Comparison of ENCODE assay signal across 13 mouse cellular contexts in genomic region chr7:16057136-16057534, GRCm38 (mm10). TPM values are rescaled to one million over a fixed set of nuclear protein-coding genes. Genes with fewer than 3 reads are reported as not detected.
A peak's percentile ranks its signal among the peaks of the same experiment; 100 is the strongest.
DNase-seq lines count a peak whose midpoint lies in the region; ATAC-seq lines count a peak whose summit lies in the region.
"Had no signal": no experiment of that assay in that cellular context is flagged by ENCODE, and none has a peak within 500 bp of the region (broad histone marks: within the 10 kb centered on the region; RNA-seq: fewer than 3 reads in every experiment).

No protein-coding gene starts in this region.

- intact Hi-C loops in left cerebral cortex, postnatal 14 days (cut with DNase I) = loop anchor here (5.0 kb wide), 2 partner anchors 35 to 95 kb away; no protein-coding TSS in a partner anchor

- H3K9ac ChIP-seq in intestine, embryonic 16.5 days (ENCODE audit: low read depth, low read length) = no peak overlapping the region
- no peak overlapping the region for H3K9ac ChIP-seq in stomach, embryonic 16.5 days (ENCODE audit: low read length)
- H3K9ac ChIP-seq: heart, embryonic 12.5 days; neural tube, embryonic 13.5 days had no signal

- no peaks in the 10 kb centered on the region for H3K36me3 ChIP-seq in intestine, embryonic 16.5 days (ENCODE audit: control insufficient read depth, insufficient read depth, low read length)
- H3K36me3 ChIP-seq in stomach, embryonic 16.5 days (ENCODE audit: control insufficient read depth, insufficient read depth, low read length) = no peaks in the 10 kb centered on the region
- H3K36me3 ChIP-seq: G1E; heart, embryonic 12.5 days; neural tube, embryonic 13.5 days had no signal

- 32% methylated on average over 2 of the region's 2 CpGs for WGBS in intestine, embryonic 16.5 days
- 53% methylated on average over 2 of the region's 2 CpGs for WGBS in stomach, embryonic 16.5 days

- ATAC-seq in intestine, embryonic 16.5 days = peak; percentile 24; the same call in 1 of the 2 replicates
- 0 out of 2 replicates have a peak, but pooled peaks have one; percentile 12 for ATAC-seq in stomach, embryonic 16.5 days (ENCODE audit: insufficient read depth, low FRiP score)

- no peaks in the 10 kb centered on the region; the same call in 1 of the 2 replicates for H3K4me1 ChIP-seq in intestine, embryonic 16.5 days (ENCODE audit: control insufficient read depth, insufficient read depth, low read length)
- H3K4me1 ChIP-seq in stomach, embryonic 16.5 days (ENCODE audit: control insufficient read depth, insufficient read depth, low read length) = no peaks in the 10 kb centered on the region

- no peak overlapping the region for H3K4me3 ChIP-seq in intestine, embryonic 16.5 days (ENCODE audit: low read length)
- no peak overlapping the region for H3K4me3 ChIP-seq in stomach, embryonic 16.5 days (replicated peaks; ENCODE audit: low read length)
- H3K4me3 ChIP-seq: heart, embryonic 12.5 days; left cerebral cortex, adult 2 months; neural tube, embryonic 13.5 days had no signal

- peak; percentile 62 to 74 for DNase-seq in lung, adult 18-20 months
- DNase-seq in lung, postnatal 10 days = no peak
- peak; percentile 48 to 62 for DNase-seq in CD8-positive naive resting alpha-beta T cell, adult 2 months (ENCODE audit: low read depth in 2 of 2, low spot score in 2 of 2)
- DNase-seq in retina, embryonic 14.5 days (ENCODE audit: low spot score) = no peak
- DNase-seq in left cerebral cortex, postnatal 14 days (ENCODE audit: low spot score in 2 of 2) = no peak
- no peak for DNase-seq in left cerebral cortex, adult 11 months (ENCODE audit: low spot score)

- peaks cover 10% of the 10 kb centered on the region for H3K9me3 ChIP-seq in intestine, embryonic 16.5 days (ENCODE audit: control insufficient read depth, low read length)
- peaks cover 6% of the 10 kb centered on the region; the same call in 1 of the 2 replicates for H3K9me3 ChIP-seq in stomach, embryonic 16.5 days (replicated peaks; ENCODE audit: control insufficient read depth, low read length)

- H3K27ac ChIP-seq in intestine, embryonic 16.5 days (ENCODE audit: low read length) = no peak overlapping the region
- peak overlapping the region; percentile 76 for H3K27ac ChIP-seq in stomach, embryonic 16.5 days (ENCODE audit: low read length)
- H3K27ac ChIP-seq: left cerebral cortex, adult 2 months; neural tube, embryonic 13.5 days had no signal

- peaks cover 10% of the 10 kb centered on the region for H3K27me3 ChIP-seq in intestine, embryonic 16.5 days (replicated peaks; ENCODE audit: control insufficient read depth, insufficient read depth, low read length)
- H3K27me3 ChIP-seq in stomach, embryonic 16.5 days (ENCODE audit: control insufficient read depth, insufficient read depth, low read length) = peaks cover 11% of the 10 kb centered on the region; the same call in 1 of the 2 replicates

- no peak overlapping the region for H3K4me2 ChIP-seq in intestine, embryonic 16.5 days (ENCODE audit: low read depth, low read length)
- no peak overlapping the region for H3K4me2 ChIP-seq in stomach, embryonic 16.5 days (ENCODE audit: low read depth, low read length)
- H3K4me2 ChIP-seq: heart, embryonic 12.5 days; neural tube, embryonic 13.5 days had no signal

RNA-seq across cellular contexts. Expression of gene Zfp541, which starts 4.5 kb away (rescaled TPM):
- 0.07 and 0.21 TPM in 2 replicates for polyA plus RNA-seq in intestine, embryonic 16.5 days (2015; fragmentation: Nextera tagmentation; extraction: Ambion mirVana)
- 0.05 and 0.10 TPM in 2 replicates for polyA plus RNA-seq in stomach, embryonic 16.5 days (2015; fragmentation: Nextera tagmentation; extraction: Ambion mirVana)
- under 1 TPM; 0.40 to 0.59 TPM for total RNA-seq in left cerebral cortex, postnatal 14 days (2021)
- total RNA-seq: G1E had no signal
- polyA plus RNA-seq: G1E; liver, embryonic 16.5 days had no signal

RNA-seq across cellular contexts. Expression of gene Bicra, which starts 9.4 kb away (rescaled TPM):
- 3.7 and 4.0 TPM in 2 replicates for polyA plus RNA-seq in intestine, embryonic 16.5 days (2015; fragmentation: Nextera tagmentation; extraction: Ambion mirVana)
- 3.9 and 4.5 TPM in 2 replicates for polyA plus RNA-seq in stomach, embryonic 16.5 days (2015; fragmentation: Nextera tagmentation; extraction: Ambion mirVana)
- total RNA-seq in left cerebral cortex, postnatal 14 days (2021) = 10 to 100 TPM; 14.6 to 16.9 TPM

RNA-seq across cellular contexts. Expression of gene Napa, which starts 41.1 kb away (rescaled TPM):
- polyA plus RNA-seq in intestine, embryonic 16.5 days (2015; fragmentation: Nextera tagmentation; extraction: Ambion mirVana) = 211 and 233 TPM in 2 replicates
- polyA plus RNA-seq in stomach, embryonic 16.5 days (2015; fragmentation: Nextera tagmentation; extraction: Ambion mirVana) = 206 and 230 TPM in 2 replicates
- total RNA-seq in left cerebral cortex, postnatal 14 days (2021) = 100 to 1,000 TPM; 241 to 246 TPM

Comparison
In these comparisons a context has a peak if more than half of its experiments do, and no peak if none do; other contexts are left out.
1. DNase-seq: peak in lung, adult 18-20 months (2 of 2) and CD8-positive naive resting alpha-beta T cell, adult 2 months (2 of 2); none in lung, postnatal 10 days (single experiment), retina, embryonic 14.5 days (single experiment), left cerebral cortex, postnatal 14 days (0 of 2) and left cerebral cortex, adult 11 months (single experiment).